Mouse (Mus musculus): ENCODE results near the gene Mrgpra2a. TPM values are rescaled to one million over a fixed set of nuclear protein-coding genes. Genes with fewer than 3 reads are reported as not detected.

Mrgpra2a gene
- polyA plus RNA-seq, 1 experiment from 2014 or later = not detected

GRCm38 (mm10) chr7:47410602-47411001 lies 41.3 kb downstream of the Mrgpra2a start:
- H3K4me2 ChIP-seq (ENCODE audit: low read depth, severe bottlenecking) = no peak overlapping the region
- H3K36me3 ChIP-seq (ENCODE audit: control insufficient read depth, insufficient read depth, low read length) = no peaks in the 10 kb centered on the region
- no peaks in the 10 kb centered on the region for H3K4me1 ChIP-seq (ENCODE audit: control insufficient read depth, insufficient read depth, low read length)
- no peak overlapping the region for H3K4me3 ChIP-seq (ENCODE audit: low read depth, low read length)
- peaks cover 3% of the 10 kb centered on the region; the same call in 1 of the 2 replicates for H3K9me3 ChIP-seq (ENCODE audit: control insufficient read depth, low read length)
- ATAC-seq (ENCODE audit: insufficient number of reproducible peaks, low FRiP score, low TSS enrichment, low read depth) (no peak), DNase-seq (ENCODE audit: low spot score) (no peak)
- H3K9ac ChIP-seq (ENCODE audit: low read length) = no peak overlapping the region
- H3K27ac ChIP-seq (replicated peaks; ENCODE audit: low read depth, low read length) = no peak overlapping the region
- H3K27me3 ChIP-seq (ENCODE audit: control insufficient read depth, insufficient read depth, low read length) = no peaks in the 10 kb centered on the region
- 68% methylated on average over 2 of the region's 2 CpGs for WGBS

GRCm38 (mm10) chr7:47409545-47409944 lies 42.4 kb downstream of the Mrgpra2a start:
- Histone ChIP-seq H3K9me3 (ENCODE audit: control insufficient read depth, low read length) (peaks cover 3% of the 10 kb centered on the region; the same call in 1 of the 2 replicates), H3K4me2 (ENCODE audit: low read depth, severe bottlenecking) (no peak overlapping the region), H3K27me3 (ENCODE audit: control insufficient read depth, insufficient read depth, low read length) (no peaks in the 10 kb centered on the region), H3K4me3 (ENCODE audit: low read depth, low read length) (no peak overlapping the region), H3K27ac (replicated peaks; ENCODE audit: low read depth, low read length) (no peak overlapping the region), H3K9ac (ENCODE audit: low read length) (no peak overlapping the region), H3K4me1 (ENCODE audit: control insufficient read depth, insufficient read depth, low read length) (no peaks in the 10 kb centered on the region), H3K36me3 (ENCODE audit: control insufficient read depth, insufficient read depth, low read length) (no peaks in the 10 kb centered on the region)
- WGBS = 61% methylated on average over 1 of the region's 1 CpGs
- ATAC-seq (ENCODE audit: insufficient number of reproducible peaks, low FRiP score, low TSS enrichment, low read depth) (no peak), DNase-seq (ENCODE audit: low spot score) (no peak)

GRCm38 (mm10) chr7:47401125-47401524 lies 50.8 kb downstream of the Mrgpra2a start:
- peaks cover 3% of the 10 kb centered on the region; the same call in 1 of the 2 replicates for H3K9me3 ChIP-seq (ENCODE audit: control insufficient read depth, low read length)
- H3K4me1 ChIP-seq (ENCODE audit: control insufficient read depth, insufficient read depth, low read length) = no peaks in the 10 kb centered on the region
- no peaks in the 10 kb centered on the region for H3K36me3 ChIP-seq (ENCODE audit: control insufficient read depth, insufficient read depth, low read length)
- H3K4me3 ChIP-seq (ENCODE audit: low read depth, low read length) = no peak overlapping the region
- no peak overlapping the region for H3K4me2 ChIP-seq (ENCODE audit: low read depth, severe bottlenecking)
- H3K27ac ChIP-seq (replicated peaks; ENCODE audit: low read depth, low read length) = no peak overlapping the region
- H3K9ac ChIP-seq (ENCODE audit: low read length) = no peak overlapping the region
- no peaks in the 10 kb centered on the region for H3K27me3 ChIP-seq (ENCODE audit: control insufficient read depth, insufficient read depth, low read length)
- DNase-seq (ENCODE audit: low spot score) (no peak), ATAC-seq (ENCODE audit: insufficient number of reproducible peaks, low FRiP score, low TSS enrichment, low read depth) (no peak)

Other genes starting within 250 kb of the Mrgpra2a start
- not detected in 2 replicates for gene Mrgpra6, start 247.2 kb downstream of the Mrgpra2a start, polyA plus RNA-seq (2014; fragmentation: Nextera tagmentation; extraction: Ambion mirVana)
- not detected in 2 replicates for gene Mrgpra9, start 199.3 kb downstream of the Mrgpra2a start, polyA plus RNA-seq (2014; fragmentation: Nextera tagmentation; extraction: Ambion mirVana)
- gene Mrgpra1, start 97.9 kb downstream of the Mrgpra2a start, polyA plus RNA-seq (2014; fragmentation: Nextera tagmentation; extraction: Ambion mirVana) = not detected in 2 replicates
- gene Mrgpra2b, start 76.7 kb upstream of the Mrgpra2a start, polyA plus RNA-seq (2014; fragmentation: Nextera tagmentation; extraction: Ambion mirVana) = not detected in 2 replicates
- gene Mrgpra3, start 149.2 kb upstream of the Mrgpra2a start, polyA plus RNA-seq (2014; fragmentation: Nextera tagmentation; extraction: Ambion mirVana) = not detected in 2 replicates

Measured in limb, embryonic 11.5 days (tissue).